Mouse (Mus musculus) ES-E14 (cell line): ENCODE data around the gene Tgfbi. TPM values are rescaled to one million over a fixed set of nuclear protein-coding genes. Genes with fewer than 3 reads are reported as not detected.

Experiments used
- DNase-seq: peaks from one replicate; pipeline ENCODE4 v3.0.0-alpha.2; 2013; ENCODE audit warnings: low read depth, low spot score
- H3K27ac ChIP-seq: 2 replicates; pipeline ENCODE4 v1.5.1; 2012; ENCODE audit warnings: low read depth, mild to moderate bottlenecking, low read length, moderate library complexity, mixed read lengths; ENCODE audit not compliant: poor library complexity, insufficient read depth, severe bottlenecking
- H3K36me3 ChIP-seq: 2 replicates; pipeline ENCODE4 v1.6.1; 2012; ENCODE audit warnings: mild to moderate bottlenecking, low read length, moderate library complexity, mixed read lengths; ENCODE audit not compliant: control insufficient read depth, poor library complexity, insufficient read depth, severe bottlenecking
- H3K4me1 ChIP-seq, 2 experiments: fragments of 150-350 bp in 1 of 2; sonication (generic) in 1 of 2; 2 replicates each; pipeline ENCODE4 v1.6.1; 2012; ENCODE audit warnings: low read length in 2 of 2, mild to moderate bottlenecking in 1 of 2, mixed read lengths in 1 of 2; ENCODE audit not compliant: control insufficient read depth in 2 of 2, insufficient read depth in 2 of 2, poor library complexity in 1 of 2
- H3K4me3 ChIP-seq, 2 experiments: fragments of 150-350 bp in 1 of 2; sonication (generic) in 1 of 2; 2 replicates each; pipeline ENCODE4 v1.5.1; 2012; ENCODE audit warnings: low read length in 2 of 2, low read depth in 1 of 2, mild to moderate bottlenecking in 1 of 2, mixed read lengths in 1 of 2; ENCODE audit not compliant: insufficient read depth in 1 of 2, poor library complexity in 1 of 2, severe bottlenecking in 1 of 2
- H3K9ac ChIP-seq: 2 replicates; pipeline ENCODE4 v1.6.1; 2012; ENCODE audit warnings: low read depth, mild to moderate bottlenecking, low read length, mixed read lengths; ENCODE audit not compliant: poor library complexity, insufficient read depth, severe bottlenecking
- H3K9me3 ChIP-seq: fragments of 150-350 bp; sonication (generic); 2 replicates; pipeline ENCODE4 v1.6.1; 2012; ENCODE audit warnings: low read depth, mild to moderate bottlenecking, low read length; ENCODE audit not compliant: control insufficient read depth, insufficient read depth
- CHD2 ChIP-seq: IDR thresholded peaks from 2 replicates; pipeline ENCODE4 v1.6.1; 2014; ENCODE audit warnings: mild to moderate bottlenecking, low read depth, low read length, inconsistent platforms
- HCFC1 ChIP-seq: IDR thresholded peaks from 2 replicates; pipeline ENCODE4 v1.6.1; 2012; ENCODE audit warnings: low read length, inconsistent platforms, borderline replicate concordance; ENCODE audit not compliant: insufficient read depth
- MAFK ChIP-seq: IDR thresholded peaks from 2 replicates; pipeline ENCODE4 v1.6.1; 2014; ENCODE audit warnings: mild to moderate bottlenecking, low read depth, low read length, inconsistent platforms; ENCODE audit not compliant: insufficient read depth
- ZC3H11A ChIP-seq: IDR thresholded peaks from 2 replicates; pipeline ENCODE4 v1.6.1; 2012; ENCODE audit warnings: low read depth, mild to moderate bottlenecking, inconsistent platforms, low read length, borderline replicate concordance
- ZNF384 ChIP-seq: IDR thresholded peaks from 2 replicates; pipeline ENCODE4 v1.6.1; 2012; ENCODE audit warnings: low read depth, low read length, inconsistent platforms
- in situ Hi-C, 2 experiments: fragments of 600-800 bp; cut with MboI; formaldehyde crosslinking; loops; one replicate each; pipeline ENCODE4 v1.15.1; 2025; ENCODE audit warnings: low sequenced_read_pairs in 2 of 2, inconsistent platforms in 1 of 2; ENCODE audit not compliant: unreplicated experiment in 2 of 2
- total RNA-seq: library from RNA; depleted of rRNA; stranded (reverse); fragments of 300-350 nt; gene quantifications from 2 replicates; pipeline ENCODE4 v1.2.3, GENCODE M21; 2012

The Tgfbi gene
- total RNA-seq, 1 experiment, result 37.4 TPM

GRCm38 (mm10) chr13:56664256-56665170 is 55.2 kb downstream of the Tgfbi start:
- no peak overlapping the region for H3K9ac ChIP-seq
- in situ Hi-C loops, result no loop called here
- H3K36me3 ChIP-seq, result no peaks in the 10 kb centered on the region
- H3K9me3 ChIP-seq, result no peaks in the 10 kb centered on the region
- no peak overlapping the region for H3K4me3 ChIP-seq
- no peak overlapping the region for H3K27ac ChIP-seq
- no peaks in the 10 kb centered on the region for H3K4me1 ChIP-seq
- DNase-seq, result no peak
- TF ChIP-seq ZNF384, result no peak
- no peak for TF ChIP-seq MAFK
- no peak for TF ChIP-seq ZC3H11A
- no peak for TF ChIP-seq HCFC1
- TF ChIP-seq CHD2, result no peak

- Histone ChIP-seq H3K27ac (no peak overlapping the region), H3K9me3 (no peaks in the 10 kb centered on the region)
- TF ChIP-seq MAFK, result no peak
- no peak for TF ChIP-seq ZNF384
- no peak for TF ChIP-seq CHD2
- TF ChIP-seq HCFC1, result no peak
- no peak for TF ChIP-seq ZC3H11A
Observed at GRCm38 (mm10) chr13:56671206-56671605, 61.9 kb downstream of the Tgfbi start.

GRCm38 (mm10) chr13:56677731-56678130 is 68.4 kb downstream of the Tgfbi start:
- Histone ChIP-seq H3K4me3 (no peak overlapping the region), H3K4me1 (0 out of 4 replicates have a peak, but pooled peaks cover 0 to 4% of the 10 kb centered on the region in 2 experiments), H3K9me3 (no peaks in the 10 kb centered on the region), H3K9ac (no peak overlapping the region), H3K36me3 (no peaks in the 10 kb centered on the region), H3K27ac (no peak overlapping the region)
- no peak for DNase-seq
- no peak for TF ChIP-seq MAFK
- TF ChIP-seq HCFC1, result no peak
- TF ChIP-seq ZNF384, result no peak
- TF ChIP-seq CHD2, result no peak
- no peak for TF ChIP-seq ZC3H11A
- in situ Hi-C loops, result no loop called here

More at GRCm38 (mm10) chr13:56671206-56671605, 61.9 kb downstream of the Tgfbi start:
- Histone ChIP-seq H3K4me3 (no peak overlapping the region), H3K36me3 (no peaks in the 10 kb centered on the region), H3K4me1 (no peaks in the 10 kb centered on the region), H3K9ac (no peak overlapping the region)
- DNase-seq, result no peak
- in situ Hi-C loops, result no loop called here

- TF ChIP-seq MAFK, result no peak
- TF ChIP-seq ZC3H11A, result no peak
- TF ChIP-seq ZNF384, result no peak
- TF ChIP-seq HCFC1, result no peak
- in situ Hi-C loops, result no loop called here
- DNase-seq, result no peak
- H3K4me1 ChIP-seq, result 0 out of 4 replicates have a peak, but pooled peaks cover 0 to 4% of the 10 kb centered on the region in 2 experiments
- no peaks in the 10 kb centered on the region for H3K9me3 ChIP-seq
- H3K4me3 ChIP-seq, result no peak overlapping the region
- H3K36me3 ChIP-seq, result no peaks in the 10 kb centered on the region
- H3K27ac ChIP-seq, result no peak overlapping the region
- H3K9ac ChIP-seq, result no peak overlapping the region
Observed at GRCm38 (mm10) chr13:56678188-56678787, 69.0 kb downstream of the Tgfbi start.
